Mouse (Mus musculus) retina, adult 2 months (tissue): ENCODE results near the gene T2.
"Not testable (repeated sequence)": the region's sequence is repeated elsewhere in the genome, so short reads cannot be mapped to it uniquely, and the experiment has no call there.

ENCODE experiments used
- DNase-seq: peaks from one replicate; pipeline ENCODE4 v3.0.0-alpha.2; 2012; ENCODE audit warnings: low read depth, low spot score

T2 gene

DNA sequence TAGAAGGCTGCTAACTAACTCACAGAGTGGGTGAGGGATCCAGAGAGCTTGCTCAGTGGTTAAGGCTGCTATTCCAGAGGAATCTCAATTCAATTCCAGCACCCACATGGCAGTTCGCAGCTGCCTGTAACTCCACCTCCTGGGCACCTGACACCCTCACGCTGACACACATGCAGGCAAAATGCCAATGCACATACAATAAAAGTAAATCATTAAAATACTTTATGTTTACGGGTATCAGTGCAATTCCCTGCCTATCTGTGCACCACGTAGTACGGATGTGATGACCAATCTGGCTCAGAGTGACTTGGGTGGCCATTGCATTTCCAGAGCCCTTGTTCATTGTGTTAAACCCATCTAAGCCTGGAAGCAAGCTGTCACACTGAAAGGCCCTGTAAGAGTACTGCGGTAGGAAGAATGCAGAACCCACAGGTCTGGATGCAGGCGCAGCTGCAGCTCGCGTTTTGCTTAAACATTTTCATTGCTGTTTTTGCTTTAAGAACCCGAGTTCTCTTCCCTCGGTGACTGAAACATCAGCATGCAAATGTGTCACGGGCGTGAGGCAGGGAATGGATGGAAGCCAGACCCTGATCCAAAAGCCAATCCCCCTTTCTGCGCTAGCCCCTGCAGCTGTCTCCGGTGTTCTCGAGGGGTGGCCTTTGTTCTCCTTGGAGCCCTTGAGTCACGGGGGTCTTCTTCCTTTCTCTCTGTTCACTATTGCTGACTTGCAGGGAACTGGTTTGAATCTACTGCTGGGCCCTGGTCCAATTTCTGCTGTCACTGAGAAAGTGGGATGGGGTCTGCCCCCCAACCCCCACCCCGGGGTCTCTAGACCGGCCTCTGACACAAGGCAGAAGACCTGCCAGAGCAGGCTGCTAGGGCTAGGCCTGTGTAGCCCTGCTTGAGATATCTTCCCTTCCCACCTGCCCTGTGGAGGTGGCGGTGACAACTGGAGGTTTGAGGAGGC is 12.0 kb downstream of the T2 start:
- no peak for DNase-seq

DNA sequence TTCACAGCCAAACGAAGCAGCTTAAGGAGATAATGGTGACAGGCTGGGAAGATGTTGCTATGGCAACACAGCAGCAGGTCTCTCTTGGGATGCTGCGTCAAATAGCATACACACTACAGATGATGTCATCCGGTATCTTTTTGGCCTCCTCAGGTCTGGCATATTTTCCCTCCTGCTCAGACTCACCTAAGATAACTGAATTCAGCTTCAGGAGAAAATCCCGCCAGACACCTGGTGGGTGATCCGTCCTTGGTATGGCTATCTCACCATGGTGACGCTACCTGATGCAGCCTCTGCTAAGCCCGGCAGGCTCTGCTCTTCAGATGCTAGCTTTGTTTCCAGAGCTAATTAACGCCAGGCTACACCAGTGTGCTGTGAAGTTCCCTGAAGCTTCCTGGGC is 12.8 kb downstream of the T2 start:
- no peak for DNase-seq

DNA sequence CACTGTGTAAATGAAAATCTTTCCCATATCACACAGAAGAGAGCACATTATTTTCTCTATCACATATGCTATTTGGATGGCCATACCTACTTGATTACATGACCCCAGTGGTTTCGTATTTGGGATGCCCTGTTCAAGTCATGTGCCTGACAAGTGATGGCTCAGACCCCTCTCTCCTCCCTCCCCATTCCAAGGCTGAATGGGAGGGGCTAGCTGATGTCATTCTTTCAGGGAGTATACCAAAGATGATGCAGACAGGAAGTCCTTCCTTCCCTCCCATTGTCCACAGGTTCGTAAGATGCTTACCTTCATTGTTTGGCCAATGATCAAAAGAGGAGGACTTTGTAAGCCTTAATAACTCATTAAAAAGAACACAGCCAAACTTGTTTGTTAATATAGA is 13.4 kb downstream of the T2 start:
- DNase-seq = no peak

DNA sequence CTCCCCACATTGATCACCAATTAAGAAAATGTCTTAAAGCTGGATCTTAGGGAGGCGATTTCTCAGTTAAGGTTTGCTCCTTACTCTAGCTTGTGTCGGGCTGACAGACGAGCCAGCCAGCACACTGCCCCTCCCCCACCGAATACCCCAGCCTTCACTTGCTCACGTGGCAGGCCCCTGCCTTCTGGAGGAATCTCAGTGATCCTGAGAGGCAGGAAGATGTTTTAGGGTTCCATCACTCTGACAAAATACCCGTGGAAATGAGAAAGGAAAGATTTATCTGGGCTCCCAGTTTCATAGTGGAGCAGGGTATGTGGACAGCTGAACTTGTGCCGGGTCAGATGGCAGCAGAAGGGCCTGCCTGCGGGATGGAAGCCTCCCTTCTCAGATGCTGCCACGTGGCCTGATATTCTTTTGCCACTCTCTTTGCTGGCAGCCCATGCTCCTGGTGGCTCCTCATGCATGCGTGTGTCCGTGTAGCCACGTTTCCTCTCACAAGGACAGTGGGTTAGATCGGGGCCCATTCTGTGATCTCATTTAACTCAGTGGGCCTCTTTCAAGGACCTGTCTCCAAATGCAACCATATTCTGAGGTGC is 14.9 kb downstream of the T2 start:
- no peak for DNase-seq

DNA sequence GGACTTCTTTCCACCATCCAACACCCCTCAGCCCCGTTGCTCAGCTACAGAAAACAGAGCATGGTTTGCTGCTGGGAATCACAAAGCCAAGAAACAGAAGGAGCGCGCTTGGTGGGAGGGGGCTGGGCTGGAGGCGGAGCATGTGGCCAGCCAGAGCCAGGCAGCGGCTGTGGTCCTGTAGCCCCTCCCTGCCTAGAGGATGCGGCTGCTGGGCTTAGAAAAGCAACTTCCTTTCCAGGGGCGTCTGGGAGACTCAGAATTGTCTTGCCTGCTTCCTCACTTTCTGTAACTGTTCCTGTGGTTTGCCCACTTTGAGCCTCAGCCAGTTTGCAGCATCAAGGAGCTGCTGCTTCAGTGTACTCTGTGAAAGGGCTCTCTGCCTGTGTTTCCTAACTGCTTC is 16.0 kb downstream of the T2 start:
- DNase-seq = no peak

DNA sequence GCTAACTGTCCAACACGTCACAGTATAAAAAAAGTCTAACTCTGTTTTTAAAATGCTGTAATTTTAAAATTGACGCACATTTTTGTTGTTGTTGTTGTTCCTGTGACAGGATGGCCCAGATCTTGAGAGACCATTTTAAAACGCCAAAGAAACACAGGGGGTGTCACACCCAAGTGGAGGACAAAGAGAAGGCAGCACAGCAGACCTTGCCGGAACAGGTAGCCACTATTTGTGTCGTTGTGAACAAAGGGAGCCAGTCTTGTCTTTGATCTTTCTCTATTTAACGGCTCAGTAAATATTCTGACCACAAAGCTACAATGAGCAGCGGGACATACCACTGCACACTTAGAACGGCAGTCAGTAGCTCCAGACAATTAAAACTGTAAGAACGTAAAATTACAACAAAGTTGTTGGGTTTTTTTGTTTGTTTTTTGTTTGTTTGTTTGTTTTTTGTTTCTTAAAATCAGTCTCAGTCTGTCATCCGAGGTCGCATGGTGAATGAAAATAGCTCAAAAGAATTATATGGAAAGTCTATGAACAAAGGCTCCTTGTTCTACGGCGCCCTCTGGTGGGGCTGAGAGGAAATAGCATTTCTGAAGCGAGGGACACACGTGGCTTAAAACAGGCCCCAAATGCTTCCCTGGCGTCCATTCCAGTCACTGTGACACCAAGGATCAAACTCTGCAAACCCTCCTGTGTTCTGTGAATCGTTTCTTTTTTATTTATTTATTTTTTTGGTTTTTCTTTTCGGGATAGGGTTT is 16.7 kb downstream of the T2 start:
- peak; percentile 45 for DNase-seq

DNA sequence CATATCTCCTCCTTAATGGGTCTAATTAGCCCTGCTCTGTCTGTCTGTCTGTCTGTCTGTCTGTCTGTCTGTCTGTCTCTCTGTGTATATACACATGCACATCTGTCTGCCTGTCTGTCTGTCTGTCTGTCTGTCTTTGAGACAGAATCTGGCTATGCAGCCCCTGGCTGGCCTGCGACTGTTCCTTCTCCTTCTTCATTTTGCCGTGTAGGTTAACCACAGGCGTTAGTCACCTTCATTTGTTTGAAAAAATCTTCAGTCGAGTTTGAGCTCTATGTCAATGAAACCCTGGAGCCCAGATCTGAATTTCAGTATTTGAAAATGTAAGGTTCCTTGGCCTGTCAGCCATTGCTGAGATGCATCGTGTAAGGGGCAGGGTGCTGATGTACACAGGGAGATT is 21.5 kb downstream of the T2 start:
- no peak for DNase-seq

DNA sequence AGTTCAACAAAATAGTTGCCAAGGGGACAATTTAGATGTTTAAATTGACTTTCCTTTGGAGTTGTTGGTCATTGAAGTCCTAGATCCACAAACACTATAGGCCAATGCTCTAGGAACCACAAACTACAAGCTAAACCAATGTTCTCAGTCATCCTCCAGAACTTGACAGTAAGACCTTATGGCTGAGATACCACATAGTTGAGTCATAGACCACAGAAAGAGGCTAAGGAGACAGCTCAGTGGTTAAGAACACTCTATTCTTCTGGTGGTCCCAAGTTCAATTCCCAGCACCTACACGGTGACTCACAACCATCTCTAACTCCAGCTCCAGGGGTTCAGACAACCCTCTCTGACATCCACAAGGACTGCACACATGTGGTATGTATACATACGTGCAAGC is 29.6 kb downstream of the T2 start:
- DNase-seq = no peak

DNA sequence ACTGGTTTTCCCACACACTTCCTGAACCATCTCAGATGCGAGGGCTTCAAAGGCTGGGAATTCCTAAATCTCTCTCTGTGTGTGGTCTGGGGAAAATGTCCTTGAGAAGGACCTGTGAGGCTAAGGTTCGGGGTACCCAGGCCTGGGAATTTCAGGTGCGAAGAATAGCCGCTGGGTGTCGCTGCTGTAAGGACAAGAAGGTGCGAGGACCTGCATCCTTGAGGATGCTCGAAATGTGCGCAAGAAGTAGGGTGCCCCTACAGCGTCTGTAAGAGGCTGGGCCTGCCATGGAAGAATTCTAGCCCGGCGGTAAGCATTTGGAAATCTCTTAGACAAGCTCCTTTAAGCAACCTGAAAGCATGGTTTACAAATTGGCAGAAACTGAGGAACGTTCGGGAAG is 32.7 kb downstream of the T2 start:
- DNase-seq = no peak

DNA sequence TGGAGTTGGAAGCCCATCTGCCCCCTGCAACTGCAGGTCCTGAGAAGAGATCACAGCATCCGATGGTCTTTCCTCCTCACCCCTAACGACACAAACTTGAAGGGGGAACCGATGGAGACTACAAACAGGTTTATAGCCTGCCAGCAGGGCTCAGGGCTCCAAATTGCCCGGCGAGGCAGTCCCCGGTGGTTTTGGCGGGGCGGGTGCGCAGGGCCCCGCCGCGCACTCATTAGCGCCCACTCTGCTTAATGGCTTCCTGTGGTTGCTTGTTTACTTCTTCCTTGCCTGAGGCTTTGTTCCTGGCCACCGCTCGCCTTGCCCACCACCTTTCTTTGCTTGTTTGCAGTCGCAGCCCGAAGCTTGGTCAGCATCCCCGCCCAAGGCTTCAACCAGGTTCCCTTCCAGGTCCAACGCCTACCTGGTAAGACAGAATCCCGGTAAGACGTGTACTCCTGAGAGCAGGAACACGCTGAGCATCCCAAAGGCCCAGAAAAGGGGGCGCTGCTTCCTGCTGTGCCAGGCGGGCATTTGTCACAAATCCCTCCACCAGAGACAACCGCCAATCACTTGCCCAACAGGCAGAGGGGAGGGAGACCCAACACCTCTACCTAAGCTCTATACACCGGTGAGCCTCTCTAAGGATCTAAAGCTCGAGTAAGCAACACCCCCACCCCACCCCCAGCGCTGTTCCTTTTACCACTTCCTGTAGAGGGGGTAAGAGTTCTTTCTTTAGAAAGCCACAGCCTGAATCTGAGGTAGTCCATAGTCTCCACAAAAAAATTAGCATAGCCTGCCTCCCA is 33.4 kb downstream of the T2 start:
- DNase-seq = no peak

DNA sequence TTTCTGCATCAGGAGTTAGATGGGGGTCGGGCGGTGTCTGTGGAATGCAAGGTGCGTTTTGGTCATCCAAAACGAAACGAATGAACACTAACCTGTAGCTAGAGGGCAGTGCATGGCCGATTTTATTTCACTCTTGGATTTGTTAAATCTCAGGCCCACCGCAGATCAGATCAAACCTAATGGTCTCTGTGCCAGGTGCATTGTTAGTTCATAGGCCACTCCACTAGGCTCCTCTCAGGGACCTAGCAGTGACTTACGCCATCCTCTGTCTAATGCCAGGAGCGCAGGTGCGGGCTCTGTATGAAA is 34.0 kb downstream of the T2 start:
- no peak for DNase-seq

DNA sequence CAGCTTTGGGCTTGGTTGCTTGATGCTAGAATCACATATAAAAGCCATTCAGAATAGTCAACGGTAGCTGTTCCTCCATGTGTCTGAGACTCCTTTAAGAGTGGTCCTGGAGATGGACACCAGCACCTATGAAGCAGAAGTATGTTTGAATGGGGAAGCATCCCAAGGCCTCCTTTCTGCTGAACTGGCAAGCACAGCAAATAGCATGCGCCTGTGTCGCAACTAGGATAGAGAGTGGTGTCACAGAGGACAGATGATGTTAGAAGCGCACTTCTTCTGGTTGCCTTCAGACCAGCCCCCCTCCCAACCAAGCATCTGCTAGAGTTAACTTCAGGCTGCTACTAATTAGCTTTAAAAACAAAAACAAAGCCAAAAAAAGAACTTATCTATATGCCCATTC is 34.7 kb downstream of the T2 start:
- no peak for DNase-seq

DNA sequence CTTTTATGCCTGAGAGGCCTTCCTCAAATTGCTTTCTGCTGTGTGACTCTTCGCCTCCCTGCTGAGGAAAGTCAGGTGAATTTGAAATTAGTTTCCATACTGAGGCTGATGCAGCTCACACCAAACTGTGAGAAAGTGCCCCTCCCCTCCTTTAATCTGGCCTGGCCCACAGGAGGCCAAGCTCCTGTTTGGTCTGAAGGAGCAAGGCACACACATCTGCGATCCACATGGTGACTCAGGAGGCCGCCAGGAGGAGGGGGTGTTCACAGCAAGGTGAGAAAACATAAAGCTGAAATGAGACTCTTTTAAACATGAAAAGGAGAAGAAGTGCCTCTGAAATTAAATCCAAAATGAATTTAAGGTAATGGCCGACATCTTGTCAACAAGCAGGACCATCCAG is 40.6 kb downstream of the T2 start:
- DNase-seq = no peak

DNA sequence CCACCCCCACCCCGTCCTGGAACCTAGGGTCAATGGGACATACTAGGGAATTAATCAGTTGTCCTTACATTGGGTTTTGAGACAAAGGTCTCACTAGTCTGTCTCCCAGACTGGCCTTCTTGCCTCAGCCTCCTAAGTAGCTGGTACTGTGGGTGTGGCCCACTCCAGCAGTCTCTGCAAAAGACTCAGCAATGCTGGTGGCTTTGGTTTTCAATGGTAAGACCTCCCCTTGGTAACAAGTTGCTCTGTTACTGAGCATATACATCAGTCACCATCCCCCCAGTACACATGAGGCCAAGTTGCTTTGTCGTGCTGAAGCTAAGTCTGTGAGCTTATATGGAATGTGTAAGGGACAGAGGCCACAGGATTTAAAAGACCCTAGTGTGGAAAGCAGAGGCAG is 42.2 kb downstream of the T2 start:
- no peak for DNase-seq

DNA sequence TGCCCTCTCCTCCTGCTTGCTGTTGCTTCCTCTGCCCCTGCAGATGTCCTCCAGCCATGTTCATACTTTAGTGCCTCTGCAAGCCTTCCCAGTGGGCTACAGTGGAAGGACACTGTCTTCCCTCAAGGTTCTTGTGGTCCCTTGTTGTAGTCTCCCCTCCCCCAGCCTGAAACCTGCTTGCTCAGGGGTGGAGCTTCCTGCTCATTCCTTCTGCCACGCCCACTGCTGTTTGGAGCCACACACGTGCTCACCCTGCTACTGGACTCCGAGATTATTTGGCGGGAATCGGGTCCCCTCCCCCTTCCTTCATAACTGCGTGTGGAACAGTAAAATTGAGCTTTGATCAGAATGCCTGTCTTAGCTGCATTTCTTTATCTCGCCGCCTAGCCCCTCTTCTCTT is 48.1 kb downstream of the T2 start:
- not testable (repeated sequence) for DNase-seq

DNA sequence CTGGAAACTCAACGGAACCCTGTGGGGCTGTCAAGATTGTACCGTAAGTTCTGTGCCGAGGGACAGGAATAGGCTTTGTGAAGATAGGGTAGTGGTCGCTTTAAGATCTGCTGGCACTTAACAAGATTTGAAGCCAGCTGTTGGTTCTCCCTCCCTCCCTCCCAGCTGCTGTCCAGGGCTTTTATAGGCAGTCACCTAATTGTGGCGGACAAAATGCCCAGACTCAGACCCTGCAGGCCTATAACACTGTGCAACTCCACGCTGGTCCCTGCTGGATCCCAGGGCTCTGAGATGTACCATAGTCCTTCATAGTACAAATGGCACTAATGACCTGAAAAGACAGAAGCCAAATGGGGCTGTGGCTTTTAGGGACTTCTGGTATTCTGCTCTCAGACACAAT is 50.5 kb downstream of the T2 start:
- DNase-seq = no peak

DNA sequence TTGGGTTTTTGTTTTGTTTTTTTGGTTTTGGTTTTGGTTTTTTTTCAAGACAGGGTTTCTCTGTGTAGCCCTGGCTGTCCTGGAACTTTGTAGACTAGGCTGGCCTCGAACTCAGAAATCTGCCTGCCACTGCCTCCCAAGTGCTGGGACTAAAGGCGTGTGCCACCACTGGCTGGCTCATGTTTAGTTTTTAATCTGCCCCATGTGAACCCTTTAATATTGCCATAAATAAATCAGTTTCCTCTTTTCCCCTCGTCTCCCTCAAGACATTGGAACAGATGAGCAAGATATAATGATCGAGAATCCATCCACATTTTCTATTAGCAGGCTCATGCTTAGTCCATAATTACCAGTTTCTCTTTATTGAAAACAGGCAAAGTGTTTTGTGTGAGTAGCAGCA is 52.2 kb downstream of the T2 start:
- DNase-seq = not testable (repeated sequence)

DNA sequence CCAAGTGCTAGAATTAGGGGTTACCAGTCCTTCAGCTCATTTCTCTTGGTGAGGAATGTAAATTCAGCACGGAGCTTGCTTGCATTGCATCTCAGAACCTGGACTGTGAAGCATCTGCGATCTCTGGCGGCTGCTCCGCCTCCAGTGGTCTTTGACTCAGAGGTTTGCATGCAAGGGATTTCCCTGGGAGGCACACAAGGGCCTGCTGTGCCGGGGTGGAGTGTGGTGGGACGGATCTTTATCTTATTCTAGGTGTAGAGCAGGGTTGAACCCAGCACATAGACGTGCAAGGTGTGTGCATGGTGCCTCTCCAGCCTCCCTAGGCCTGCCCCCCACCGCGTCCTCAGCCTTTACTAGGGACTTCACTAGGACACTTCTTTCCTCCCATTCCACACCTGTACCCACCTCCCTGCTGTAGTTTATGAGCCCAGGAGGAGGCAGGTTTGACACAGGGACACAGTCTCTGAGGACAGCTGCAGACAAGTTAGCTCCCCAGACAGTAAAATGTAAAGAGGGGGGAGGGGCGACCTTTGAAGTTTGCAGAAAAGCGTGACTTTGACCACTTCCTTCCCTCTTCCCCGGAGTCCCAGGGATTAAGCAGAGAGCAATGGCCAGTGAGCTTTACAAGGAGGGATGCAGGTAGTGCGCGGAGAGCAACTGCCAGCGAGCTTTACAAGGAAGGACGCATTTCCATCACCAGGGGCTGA is 53.0 kb downstream of the T2 start:
- no peak for DNase-seq

DNA sequence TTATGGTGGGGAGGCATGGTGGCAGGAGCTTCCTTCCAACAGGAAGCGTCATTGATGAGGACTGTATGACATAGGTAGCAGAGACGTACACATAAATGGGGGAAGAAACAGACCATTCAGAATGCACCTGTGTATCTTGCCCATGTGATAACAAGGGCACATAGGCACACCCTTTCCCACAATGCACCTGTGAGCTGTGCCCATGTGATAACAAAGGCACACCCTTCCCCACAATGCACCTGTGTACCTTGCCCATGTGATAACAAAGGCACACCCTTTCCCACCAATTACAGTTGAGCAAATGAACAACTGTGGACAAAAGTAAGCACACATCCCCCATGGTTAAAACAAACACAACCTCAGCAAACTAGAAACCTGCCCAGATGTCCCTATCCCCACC is 54.5 kb downstream of the T2 start:
- DNase-seq = no peak

DNA sequence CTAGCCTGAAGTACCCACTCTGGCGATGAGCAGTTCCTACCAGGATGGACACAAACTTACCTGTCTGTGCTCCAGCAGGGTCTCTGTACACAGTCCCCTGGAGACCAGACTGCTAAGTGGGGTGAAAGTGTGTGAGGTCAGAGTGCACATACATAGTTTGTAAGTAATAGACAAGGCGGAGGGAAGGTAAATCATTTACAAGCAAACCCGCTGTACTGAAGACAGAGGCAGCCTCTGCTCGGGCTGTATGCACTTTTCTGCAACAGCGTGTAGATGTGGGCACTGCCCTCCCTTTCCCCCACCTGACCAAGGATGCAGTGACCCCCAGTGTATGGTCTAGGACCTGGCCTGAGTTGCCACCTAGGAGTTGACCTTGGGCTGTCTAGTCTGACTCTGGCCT is 57.9 kb downstream of the T2 start:
- no peak for DNase-seq

DNA sequence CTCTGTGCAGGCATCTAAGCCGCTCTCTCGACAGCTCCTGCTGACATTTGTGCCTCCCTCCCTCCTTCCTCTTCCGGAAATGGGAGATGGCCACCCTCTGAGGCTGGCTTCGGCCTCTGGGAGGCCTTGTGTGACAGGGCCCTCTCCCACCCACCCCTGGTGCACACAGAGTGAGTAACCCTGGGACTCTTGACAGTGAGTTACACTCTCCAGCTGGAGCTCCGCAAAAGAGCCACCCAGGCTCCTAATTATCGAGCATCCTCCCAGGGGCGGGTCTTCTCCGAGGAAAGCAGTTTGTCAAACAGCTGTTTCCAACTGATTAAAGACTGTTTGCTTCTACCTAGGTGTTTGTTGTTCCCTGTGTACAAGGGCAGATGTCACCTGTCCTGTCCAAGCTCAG is 59.7 kb downstream of the T2 start:
- DNase-seq = no peak
